Mouse (Mus musculus) skeletal muscle tissue, adult 2 months (tissue): Measurements from ENCODE around the gene Cbfa2t3.

ENCODE experiments used
- DNase-seq: peaks from one replicate; pipeline ENCODE4 v3.0.0-alpha.2; 2012; ENCODE audit warnings: low read depth, low spot score

Gene Cbfa2t3

DNA sequence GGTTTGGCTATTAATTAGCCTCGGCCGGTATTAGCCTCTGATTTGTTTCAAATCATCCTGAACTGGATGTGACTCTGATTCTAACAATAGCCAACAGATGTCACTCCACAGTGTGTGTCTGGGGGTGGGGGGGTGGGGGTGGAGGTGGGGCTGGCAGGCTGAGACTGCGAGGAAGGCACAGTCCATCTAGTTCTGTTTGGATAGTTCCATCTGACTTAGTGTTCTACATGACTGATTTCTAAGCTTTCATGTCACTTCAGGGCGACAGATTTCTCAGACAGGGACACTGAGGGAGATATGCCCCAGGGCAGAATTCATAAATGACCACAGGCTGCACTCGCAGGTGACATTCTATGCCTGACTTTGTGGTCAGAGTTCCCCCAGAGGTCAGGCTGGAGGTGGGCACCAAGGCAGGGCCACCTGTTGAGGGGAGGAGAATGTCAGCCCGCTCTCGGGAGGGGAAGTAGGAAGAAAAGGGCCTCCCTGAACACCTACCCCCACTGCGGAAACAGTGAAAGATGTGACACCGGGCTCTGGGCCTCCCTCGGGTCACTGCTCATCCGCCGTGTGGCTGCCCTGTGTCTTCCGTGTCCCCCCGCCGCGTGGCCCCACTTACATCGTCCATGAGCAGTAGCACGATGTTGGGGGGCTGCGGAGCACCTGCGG lies 88.2 kb downstream of the Cbfa2t3 start:
- no peak for DNase-seq

- DNase-seq = no peak
Observed at GRCm38 (mm10) chr8:122610209-122610608, 88.7 kb downstream of the Cbfa2t3 start.

DNA sequence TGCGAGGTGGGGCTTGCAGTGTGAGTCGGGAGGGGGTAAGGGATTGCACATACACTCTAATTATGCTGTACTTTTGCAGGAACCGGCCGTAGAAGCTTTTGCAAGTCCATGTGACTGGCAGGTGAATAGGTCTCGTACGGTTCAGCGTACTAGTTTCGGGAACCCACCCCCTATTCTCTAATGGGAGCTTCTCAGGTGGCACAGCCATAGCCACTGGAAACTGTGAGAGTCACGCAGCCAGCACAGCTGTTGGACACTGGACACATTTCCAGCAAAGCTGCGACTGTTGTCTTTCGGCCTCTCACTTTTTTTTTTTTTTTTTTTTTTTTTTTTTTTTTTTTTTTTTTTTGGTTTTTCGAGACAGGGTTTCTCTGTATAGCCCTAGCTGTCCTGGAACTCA lies 92.1 kb downstream of the Cbfa2t3 start:
- DNase-seq = no peak

DNA sequence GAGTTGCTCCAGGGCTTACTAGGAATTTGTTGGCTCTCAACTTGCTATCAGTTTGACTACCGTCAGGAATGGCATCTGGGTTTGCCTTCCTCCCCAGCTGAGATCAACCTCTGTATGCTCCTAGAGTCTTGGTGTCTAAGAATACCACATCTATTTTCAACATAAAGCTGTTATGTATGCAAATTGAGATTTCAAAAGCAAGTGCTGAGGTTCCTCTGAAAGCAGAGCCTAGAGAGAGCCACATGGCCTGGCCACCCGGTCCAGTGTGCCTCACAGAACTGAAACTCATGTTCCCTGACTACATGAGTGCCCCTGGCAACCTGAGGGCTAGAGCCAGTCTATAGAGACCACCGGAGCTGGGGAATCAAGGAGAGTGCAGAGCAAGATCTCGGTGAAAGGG lies 93.5 kb downstream of the Cbfa2t3 start:
- no peak for DNase-seq

- DNase-seq = no peak
Observed at GRCm38 (mm10) chr8:122604640-122605039, 94.3 kb downstream of the Cbfa2t3 start.

GRCm38 (mm10) chr8:122600666-122601065 lies 98.2 kb downstream of the Cbfa2t3 start:
- no peak for DNase-seq

DNA sequence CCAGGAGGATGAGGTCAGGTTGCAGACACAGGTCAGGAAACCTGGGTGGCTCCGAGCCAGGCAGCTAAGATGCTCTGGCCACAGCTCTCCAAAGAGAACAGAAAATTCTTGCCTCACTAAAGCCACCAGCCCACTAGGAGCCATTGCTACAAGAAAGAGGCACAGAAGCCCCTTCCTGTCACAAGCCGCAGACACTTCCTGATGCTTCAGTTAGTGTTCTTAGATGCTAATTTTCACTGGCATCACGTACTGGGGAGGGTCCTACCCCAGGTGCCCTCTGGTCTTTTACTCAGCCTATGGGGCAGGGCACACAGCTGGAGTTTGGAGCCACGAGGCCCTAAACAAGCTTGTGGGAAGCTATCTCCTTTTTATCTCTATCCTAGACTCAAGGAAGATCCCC lies 102.9 kb downstream of the Cbfa2t3 start:
- no peak for DNase-seq

DNA sequence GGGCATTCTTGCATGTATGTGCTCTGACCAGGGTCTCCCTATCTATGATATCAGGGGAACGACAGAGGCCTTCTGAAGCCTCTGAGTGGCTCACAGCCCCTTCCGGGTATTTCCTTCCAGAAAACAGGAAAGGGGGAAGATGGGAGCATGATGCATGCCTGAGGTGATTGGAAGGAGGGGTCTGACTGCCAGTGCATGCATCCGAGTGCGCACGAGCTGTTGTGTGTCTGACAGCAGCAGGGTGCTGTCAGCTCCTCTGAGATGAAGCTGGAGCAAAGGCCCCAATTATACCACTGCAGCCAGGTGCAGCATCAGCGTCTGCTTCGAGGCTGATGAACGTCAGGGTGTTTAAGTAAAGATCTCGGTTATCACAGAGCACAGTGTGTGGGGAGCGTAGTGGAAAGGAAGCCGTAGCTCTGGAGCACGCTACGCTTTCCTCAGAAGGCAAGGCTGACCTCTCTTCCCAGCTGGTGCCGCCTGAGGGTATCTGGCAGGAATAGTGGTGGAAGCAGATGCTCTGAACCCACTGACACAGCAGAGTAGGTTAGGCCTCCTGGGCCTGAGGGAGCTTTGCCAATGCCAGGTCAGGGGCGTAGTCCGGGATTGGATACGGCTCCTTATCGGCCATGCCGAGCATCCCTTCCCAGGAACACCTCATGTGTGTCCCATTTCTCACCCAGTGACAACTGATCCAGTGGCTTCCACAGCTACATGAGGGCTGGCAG lies 105.0 kb downstream of the Cbfa2t3 start:
- no peak for DNase-seq

DNA sequence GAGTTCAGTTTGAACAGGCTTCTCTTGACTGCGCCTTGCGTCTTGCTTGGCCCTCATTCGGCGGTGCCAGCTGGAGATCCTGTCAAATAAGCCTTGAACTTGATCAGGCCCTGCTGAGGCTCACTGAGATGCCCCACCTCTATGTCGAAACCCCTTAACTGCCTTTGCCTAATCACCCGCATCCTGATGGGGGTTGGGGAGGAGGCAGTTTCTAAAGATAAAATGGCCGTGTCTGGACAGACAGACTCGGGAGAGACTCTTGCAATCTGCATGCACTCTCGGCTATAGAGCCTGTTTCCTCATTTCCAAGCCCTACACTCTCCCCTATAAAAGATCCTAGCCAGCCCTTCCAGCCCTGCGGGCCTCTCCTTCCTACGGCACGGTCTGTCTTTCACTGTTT lies 105.7 kb downstream of the Cbfa2t3 start:
- DNase-seq = no peak

- DNase-seq = no peak
Observed at GRCm38 (mm10) chr8:122586749-122587148, 112.2 kb downstream of the Cbfa2t3 start.

DNA sequence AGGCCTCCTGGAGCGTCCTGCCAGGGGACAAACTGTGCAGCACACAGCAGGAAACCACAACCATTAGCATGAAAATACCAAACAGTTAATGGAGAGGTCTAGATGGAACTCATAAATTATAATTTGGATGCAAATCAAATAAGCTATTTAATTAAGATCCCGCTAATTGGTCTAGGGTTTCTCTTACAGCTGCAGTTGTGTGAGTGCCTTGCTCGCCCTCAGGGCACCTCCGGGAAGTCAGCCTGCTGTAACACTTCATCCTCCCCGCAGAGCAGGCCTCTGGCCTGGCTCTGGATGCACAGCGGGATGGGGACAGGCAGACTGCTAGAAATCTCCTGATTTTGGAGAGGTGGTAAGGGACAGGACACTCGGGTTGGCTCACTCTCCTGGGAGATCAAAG lies 112.7 kb downstream of the Cbfa2t3 start:
- no peak for DNase-seq

GRCm38 (mm10) chr8:122585411-122585891 lies 113.5 kb downstream of the Cbfa2t3 start:
- no peak for DNase-seq

DNA sequence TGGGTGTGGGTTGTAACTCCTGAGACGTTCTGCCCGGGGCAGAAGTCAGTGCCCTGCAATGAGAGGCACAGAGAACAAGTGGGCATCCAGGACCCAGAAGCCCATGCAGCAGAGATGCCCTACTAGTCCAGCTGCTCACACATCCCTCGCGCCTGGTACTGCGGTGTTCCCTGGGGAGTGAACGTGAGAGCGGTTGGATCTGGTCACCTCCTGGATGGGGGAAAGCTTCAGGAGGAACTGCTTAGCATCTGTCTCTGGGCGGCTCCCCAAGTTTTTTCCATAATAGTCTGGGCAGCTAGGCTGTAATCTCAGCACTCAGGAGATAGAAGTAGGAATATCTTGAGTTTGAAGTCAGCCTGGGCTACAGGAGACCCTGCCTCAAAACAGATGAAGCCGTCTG lies 113.9 kb downstream of the Cbfa2t3 start:
- no peak for DNase-seq

- no peak for DNase-seq
Observed at GRCm38 (mm10) chr8:122580926-122581325, 118.0 kb downstream of the Cbfa2t3 start.

DNA sequence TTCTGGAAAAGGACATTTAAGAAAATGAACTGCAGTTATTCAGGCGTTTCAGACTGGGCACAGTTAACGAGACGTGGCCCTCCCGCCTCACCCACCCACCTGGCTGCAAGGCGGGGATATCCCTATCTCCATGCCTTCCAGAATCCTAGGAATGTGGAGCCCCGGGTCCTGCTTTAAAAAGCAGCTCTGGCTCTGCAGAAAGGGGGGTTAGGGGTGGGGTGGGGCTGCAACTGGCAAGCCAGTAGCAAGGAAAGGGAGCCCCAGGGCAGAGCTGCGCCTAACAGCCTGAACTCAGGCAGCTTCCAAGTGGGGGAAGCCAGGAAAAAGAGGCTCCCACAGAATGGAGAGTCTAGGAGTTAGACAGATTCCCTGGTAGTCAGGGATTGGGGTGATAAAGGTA lies 119.7 kb downstream of the Cbfa2t3 start:
- no peak for DNase-seq

GRCm38 (mm10) chr8:122577116-122577515 lies 121.8 kb downstream of the Cbfa2t3 start:
- no peak for DNase-seq

DNA sequence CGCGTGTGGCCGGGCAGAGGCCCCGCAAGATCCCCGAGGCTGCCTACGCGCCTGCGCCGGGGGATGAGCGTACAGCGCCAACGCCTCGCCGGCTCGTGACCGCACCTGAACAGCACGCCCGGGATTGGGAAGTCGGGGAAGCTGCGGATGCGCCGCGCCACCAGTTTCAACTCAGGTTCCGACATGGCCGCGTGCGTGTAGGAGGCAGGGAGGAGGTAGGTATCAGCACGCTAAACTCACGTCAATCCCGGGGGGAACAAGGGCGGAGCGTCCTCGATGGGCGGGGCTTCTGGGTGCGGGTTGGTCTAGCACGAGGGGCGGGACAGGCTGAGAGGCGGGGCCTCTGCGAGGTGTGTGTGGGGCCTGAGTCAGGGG lies 122.3 kb downstream of the Cbfa2t3 start, which contains the start of gene Aprt:
Aprt (minus strand) TSS at position 262 of the 375 bp plus-strand sequence.
- DNase-seq = peak; percentile 77

- DNase-seq = no peak
Observed at GRCm38 (mm10) chr8:122575735-122576647, 122.9 kb downstream of the Cbfa2t3 start.

DNA sequence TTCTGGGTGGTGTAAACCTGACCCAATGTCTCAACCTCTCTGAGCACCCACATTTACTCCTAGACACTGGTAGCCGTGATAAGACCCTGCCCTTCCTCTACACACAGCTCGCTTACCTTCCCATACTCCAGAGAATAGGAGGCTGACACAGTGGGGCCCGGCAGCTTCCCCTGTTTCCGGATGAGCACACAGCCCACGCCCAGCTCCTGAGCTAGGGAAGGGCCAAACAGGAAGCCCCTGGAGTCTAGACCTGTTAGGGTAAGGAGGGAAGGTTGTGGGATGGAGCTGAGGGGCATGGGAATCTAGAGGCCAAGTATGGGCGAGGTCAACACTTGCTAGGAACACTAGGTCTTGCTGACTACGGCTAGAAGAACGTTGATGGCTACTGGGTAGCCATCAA lies 123.6 kb downstream of the Cbfa2t3 start:
- no peak for DNase-seq
